Mouse (Mus musculus): ENCODE results near the gene Gm17490. TPM values are rescaled to one million over a fixed set of nuclear protein-coding genes. Genes with fewer than 3 reads are reported as not detected.

Gm17490 gene
- polyA plus RNA-seq (2015; fragmentation: Nextera tagmentation; extraction: Ambion mirVana), result not detected in 2 replicates

GRCm38 (mm10) chr2:11625890-11626289, at the start of gene Gm17490:
Gm17490 (minus strand) TSS chr2:11626264.

GRCm38 (mm10) chr2:11642451-11642941, 16.4 kb upstream of the Gm17490 start, which contains the start of gene Il2ra:
Il2ra (plus strand) TSS chr2:11642807.

GRCm38 (mm10) chr2:11604053-11604452, 22.0 kb downstream of the Gm17490 start, which contains the start of gene Rbm17:
Rbm17 (minus strand) TSS chr2:11604153.

Other genes starting within 250 kb of the Gm17490 start
- gene Pfkfb3, start 72.2 kb downstream of the Gm17490 start, polyA plus RNA-seq (2015; fragmentation: Nextera tagmentation; extraction: Ambion mirVana), result 3.4 and 20.4 TPM in 2 replicates
- gene Rbm17, start 22.1 kb downstream of the Gm17490 start, polyA plus RNA-seq (2015; fragmentation: Nextera tagmentation; extraction: Ambion mirVana), result 71.3 and 75.6 TPM in 2 replicates
- gene Il2ra, start 16.5 kb upstream of the Gm17490 start, polyA plus RNA-seq (2015; fragmentation: Nextera tagmentation; extraction: Ambion mirVana), result 0.11 and 0.12 TPM in 2 replicates
- 9.1 and 10.3 TPM in 2 replicates for gene Il15ra, start 79.0 kb upstream of the Gm17490 start, polyA plus RNA-seq (2015; fragmentation: Nextera tagmentation; extraction: Ambion mirVana)
- gene Fbh1, start 151.3 kb upstream of the Gm17490 start, polyA plus RNA-seq (2015; fragmentation: Nextera tagmentation; extraction: Ambion mirVana), result 62.3 and 71.1 TPM in 2 replicates
- gene Ankrd16, start 151.6 kb upstream of the Gm17490 start, polyA plus RNA-seq (2015; fragmentation: Nextera tagmentation; extraction: Ambion mirVana), result 22.4 and 28.6 TPM in 2 replicates